Mouse (Mus musculus) embryo, embryonic 11 days (tissue): ENCODE measurements at regions not wholly inside any gene's neighbourhood (a gene's known extent, or its start where the extent isn't known, plus 50 kb on each side); places are given as distances from the start of the nearest gene placed in this dataset.
"Not testable (repeated sequence)": the region's sequence is repeated elsewhere in the genome, so short reads cannot be mapped to it uniquely, and the experiment has no call there.

Experiments
- DNase-seq: peaks from one replicate; pipeline ENCODE4 v3.0.0-alpha.2; 2015

DNA sequence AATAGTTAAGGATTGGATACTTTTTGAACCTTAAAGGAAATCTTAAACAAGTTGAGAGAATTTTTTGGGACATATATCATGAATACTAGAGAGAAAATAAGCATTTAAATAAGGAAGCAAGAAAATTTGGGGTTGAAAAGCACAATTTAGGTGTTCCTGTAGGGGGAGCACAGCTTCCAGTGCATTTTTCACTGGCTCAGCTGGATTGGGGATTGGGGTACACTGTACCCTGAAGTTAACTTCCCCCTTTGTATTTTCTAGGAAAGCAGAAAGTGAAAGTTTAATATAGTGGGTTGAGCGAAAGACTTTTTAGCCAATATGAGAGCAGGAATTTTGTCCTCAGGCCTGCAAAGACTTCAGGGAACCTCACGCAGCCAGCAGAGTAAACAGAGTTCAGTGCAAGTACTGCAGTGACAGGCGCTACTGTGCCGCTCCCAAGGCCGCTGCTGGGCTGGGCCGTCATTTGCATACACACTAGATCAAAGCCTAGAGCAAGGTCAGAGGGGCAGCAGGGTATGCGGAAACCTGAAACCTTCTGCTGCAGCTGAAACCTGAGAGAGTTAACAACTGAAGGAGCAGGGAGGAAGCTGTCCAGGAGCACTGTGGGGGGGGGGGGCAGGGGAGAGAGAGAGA, 1111.4 kb downstream of the H2al1n start:
- DNase-seq: peak; percentile 78

DNA sequence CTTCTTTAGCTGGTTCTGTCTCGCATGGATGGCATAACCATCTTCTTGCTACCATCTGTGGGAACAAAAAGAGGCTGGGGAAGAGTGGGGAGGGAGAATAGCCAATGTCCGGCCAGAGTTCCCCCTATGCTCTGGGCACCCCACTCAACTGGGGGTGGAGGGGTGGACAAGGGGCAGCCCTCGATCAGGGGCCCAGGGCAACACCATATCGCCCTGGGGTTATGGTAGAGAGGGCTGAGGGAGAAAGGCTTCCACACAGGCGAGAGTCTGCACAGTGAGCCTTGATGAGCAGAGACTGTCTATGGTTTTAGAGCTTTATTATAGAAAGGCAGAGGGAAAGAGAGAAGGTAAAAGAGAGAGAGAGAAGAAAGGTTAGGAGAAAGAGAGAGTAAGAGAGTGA, 1112.0 kb downstream of the H2al1n start:
- DNase-seq: no peak

DNA sequence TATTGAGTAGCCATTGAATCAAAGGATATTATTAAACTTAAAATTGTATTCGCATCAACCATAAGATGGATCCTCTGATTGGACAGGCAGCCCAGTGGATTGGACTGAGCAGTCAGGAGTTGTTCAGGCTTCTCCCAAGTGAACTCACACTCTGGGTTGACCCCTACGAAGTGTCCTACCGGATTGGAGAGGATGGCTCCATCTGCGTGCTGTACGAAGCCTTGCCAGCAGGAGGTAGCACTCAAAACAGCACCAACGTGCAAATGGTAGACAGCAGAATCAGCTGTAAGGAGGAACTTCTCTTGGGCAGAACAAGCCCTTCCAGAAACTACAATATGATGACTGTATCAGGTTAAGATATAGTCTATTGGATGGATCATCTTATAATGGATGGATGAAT, 1154.2 kb downstream of the H2al1n start:
- DNase-seq: not testable (repeated sequence)
